Mouse (Mus musculus) heart, embryonic 10.5 days (tissue): ENCODE measurements around the gene Slc4a3. TPM values are rescaled to one million over a fixed set of nuclear protein-coding genes. Genes with fewer than 3 reads are reported as not detected.

ENCODE experiments used
- DNase-seq: peaks from one replicate; pipeline ENCODE4 v3.0.0-alpha.2; 2017; ENCODE audit warnings: low spot score
- H3K27ac ChIP-seq: fragments of 300-500 bp; sonication (generic); 2 replicates; pipeline ENCODE4 v1.5.1; 2016; ENCODE audit warnings: mild to moderate bottlenecking
- H3K27me3 ChIP-seq: fragments of 300-500 bp; sonication (generic); 2 replicates; pipeline ENCODE4 v1.6.1; 2016; ENCODE audit warnings: mild to moderate bottlenecking; ENCODE audit not compliant: poor library complexity, insufficient read depth, severe bottlenecking
- H3K36me3 ChIP-seq: fragments of 300-500 bp; sonication (generic); 2 replicates; pipeline ENCODE4 v1.6.1; 2016; ENCODE audit warnings: mild to moderate bottlenecking, moderate library complexity
- H3K4me1 ChIP-seq: fragments of 300-500 bp; sonication (generic); 2 replicates; pipeline ENCODE4 v1.6.1; 2016; ENCODE audit warnings: mild to moderate bottlenecking
- H3K4me3 ChIP-seq: fragments of 300-500 bp; sonication (generic); 2 replicates; pipeline ENCODE4 v1.5.1; 2016; ENCODE audit warnings: mild to moderate bottlenecking, moderate library complexity
- H3K9me3 ChIP-seq: fragments of 300-500 bp; sonication (generic); 2 replicates; pipeline ENCODE4 v1.6.1; 2016; ENCODE audit warnings: mild to moderate bottlenecking, moderate library complexity
- WGBS: fragments of 180-500 bp; shearing (Covaris S2); methylation state at CpG from one replicate; pipeline ENCODE4 v1.1.7; 2016; 5-methylcytosine and 5-hydroxymethylcytosine counted together
- polyA plus RNA-seq: library from polyadenylated mRNA; unstranded; fragments of >200 nt; fragmentation: Nextera tagmentation; extraction: Ambion mirVana; gene quantifications from 2 replicates; pipeline ENCODE4 v1.2.1, GENCODE M21; 2016

Slc4a3 gene
- polyA plus RNA-seq, 1 experiment from 2014 or later = 20.0 TPM

GRCm38 (mm10) chr1:75510154-75510553, 35.9 kb upstream of the Slc4a3 start:
- Histone ChIP-seq H3K4me1 (peaks cover 83% of the 10 kb centered on the region), H3K27me3 (no peaks in the 10 kb centered on the region), H3K36me3 (no peaks in the 10 kb centered on the region), H3K4me3 (no peak overlapping the region), H3K27ac (peak overlapping the region; percentile 89), H3K9me3 (no peaks in the 10 kb centered on the region)
- no peak for DNase-seq
- 46% methylated on average over 5 of the region's 5 CpGs for WGBS

- 31% methylated on average over 4 of the region's 4 CpGs for WGBS
- no peaks in the 10 kb centered on the region for H3K9me3 ChIP-seq
- H3K27ac ChIP-seq = peak overlapping the region; percentile 89
- H3K27me3 ChIP-seq = no peaks in the 10 kb centered on the region
- DNase-seq = peak; percentile 89
- H3K4me3 ChIP-seq = peak overlapping the region; percentile 12; the same call in 1 of the 2 replicates
- H3K36me3 ChIP-seq = no peaks in the 10 kb centered on the region
- peaks cover 79% of the 10 kb centered on the region for H3K4me1 ChIP-seq
Measured at GRCm38 (mm10) chr1:75511437-75512210, 34.4 kb upstream of the Slc4a3 start.

GRCm38 (mm10) chr1:75512550-75512949, 33.5 kb upstream of the Slc4a3 start:
- no peaks in the 10 kb centered on the region for H3K27me3 ChIP-seq
- H3K27ac ChIP-seq = peak overlapping the region; percentile 89
- H3K36me3 ChIP-seq = no peaks in the 10 kb centered on the region
- no peak overlapping the region for H3K4me3 ChIP-seq
- peaks cover 79% of the 10 kb centered on the region for H3K4me1 ChIP-seq
- H3K9me3 ChIP-seq = no peaks in the 10 kb centered on the region
- no peak for DNase-seq
- 86% methylated on average over 3 of the region's 3 CpGs for WGBS

- no peaks in the 10 kb centered on the region for H3K9me3 ChIP-seq
- DNase-seq = peak; percentile 74
- WGBS = 52% methylated on average over 15 of the region's 15 CpGs
- H3K27me3 ChIP-seq = no peaks in the 10 kb centered on the region
- peak overlapping the region; percentile 65 for H3K27ac ChIP-seq
- no peak overlapping the region for H3K4me3 ChIP-seq
- no peaks in the 10 kb centered on the region for H3K36me3 ChIP-seq
- peaks cover 45% of the 10 kb centered on the region for H3K4me1 ChIP-seq
Measured at GRCm38 (mm10) chr1:75516703-75517380, 29.2 kb upstream of the Slc4a3 start.

GRCm38 (mm10) chr1:75517984-75518383, 28.1 kb upstream of the Slc4a3 start:
- H3K27me3 ChIP-seq = no peaks in the 10 kb centered on the region
- no peaks in the 10 kb centered on the region for H3K36me3 ChIP-seq
- DNase-seq = peak; percentile 69
- H3K9me3 ChIP-seq = no peaks in the 10 kb centered on the region
- WGBS = 40% methylated on average over 4 of the region's 4 CpGs
- no peak overlapping the region; the same call in 1 of the 2 replicates for H3K27ac ChIP-seq
- H3K4me1 ChIP-seq = peaks cover 37% of the 10 kb centered on the region
- H3K4me3 ChIP-seq = no peak overlapping the region

GRCm38 (mm10) chr1:75518427-75518826, 27.6 kb upstream of the Slc4a3 start:
- Histone ChIP-seq H3K9me3 (no peaks in the 10 kb centered on the region), H3K27me3 (no peaks in the 10 kb centered on the region), H3K4me1 (peaks cover 33% of the 10 kb centered on the region), H3K27ac (no peak overlapping the region), H3K36me3 (no peaks in the 10 kb centered on the region), H3K4me3 (no peak overlapping the region)
- 90% methylated on average over 4 of the region's 4 CpGs for whole genome bisulfite sequencing
- DNase-seq = no peak

- DNase-seq = no peak
- H3K4me1 ChIP-seq = peaks cover 34% of the 10 kb centered on the region
- H3K27ac ChIP-seq = peak overlapping the region; percentile 89
- H3K4me3 ChIP-seq = no peak overlapping the region
- WGBS = 73% methylated on average over 5 of the region's 5 CpGs
- H3K36me3 ChIP-seq = peaks cover 1% of the 10 kb centered on the region
- no peaks in the 10 kb centered on the region for H3K9me3 ChIP-seq
- no peaks in the 10 kb centered on the region for H3K27me3 ChIP-seq
Measured at GRCm38 (mm10) chr1:75519576-75519975, 26.5 kb upstream of the Slc4a3 start.

- peaks cover 20% of the 10 kb centered on the region for H3K36me3 ChIP-seq
- H3K27ac ChIP-seq = peak within 1 kb of the TSS; percentile 89
- peak; percentile 98 for DNase-seq
- H3K27me3 ChIP-seq = no peaks in the 10 kb centered on the region
- no peaks in the 10 kb centered on the region for H3K9me3 ChIP-seq
- H3K4me3 ChIP-seq = peak within 1 kb of the TSS; percentile 71
- WGBS = under 1% methylated on average over 46 of the region's 46 CpGs
- peaks cover 26% of the 10 kb centered on the region for H3K4me1 ChIP-seq
Measured at GRCm38 (mm10) chr1:75521321-75522031, 24.6 kb upstream of the Slc4a3 start, which contains the start of gene Stk11ip. Gene Stk11ip, plus strand, starts transcription at chr1:75521529.

- Histone ChIP-seq H3K27ac (no peak overlapping the region), H3K27me3 (no peaks in the 10 kb centered on the region), H3K36me3 (peaks cover 46% of the 10 kb centered on the region), H3K9me3 (no peaks in the 10 kb centered on the region), H3K4me1 (peaks cover 12% of the 10 kb centered on the region), H3K4me3 (no peak overlapping the region)
- 88% methylated on average over 7 of the region's 7 CpGs for WGBS
- DNase-seq = no peak
Measured at GRCm38 (mm10) chr1:75524679-75525078, 21.4 kb upstream of the Slc4a3 start.

GRCm38 (mm10) chr1:75530546-75530945, 15.5 kb upstream of the Slc4a3 start:
- no peak overlapping the region for H3K27ac ChIP-seq
- H3K36me3 ChIP-seq = peaks cover 81% of the 10 kb centered on the region
- 64% methylated on average over 4 of the region's 4 CpGs for WGBS
- H3K4me1 ChIP-seq = peaks cover 3% of the 10 kb centered on the region; the same call in 1 of the 2 replicates
- DNase-seq = no peak
- H3K4me3 ChIP-seq = no peak overlapping the region
- H3K9me3 ChIP-seq = no peaks in the 10 kb centered on the region
- H3K27me3 ChIP-seq = no peaks in the 10 kb centered on the region

GRCm38 (mm10) chr1:75532280-75533172, 13.5 kb upstream of the Slc4a3 start:
- Histone ChIP-seq H3K27me3 (no peaks in the 10 kb centered on the region), H3K4me3 (no peak overlapping the region), H3K4me1 (0 out of 2 replicates have a peak, but pooled peaks cover 2% of the 10 kb centered on the region), H3K9me3 (no peaks in the 10 kb centered on the region), H3K36me3 (peaks cover 72% of the 10 kb centered on the region), H3K27ac (no peak overlapping the region)
- no peak for DNase-seq
- 85% methylated on average over 19 of the region's 19 CpGs for WGBS
